In genomic region chr8:83397726-83398125, GRCm38 (mm10) we compare ENCODE assay signal across 24 mouse cellular contexts. TPM values are rescaled to one million over a fixed set of nuclear protein-coding genes. Genes with fewer than 3 reads are reported as not detected.
"Had no signal": no experiment of that assay in that cellular context is flagged by ENCODE, and none has a peak within 500 bp of the region (broad histone marks: within the 10 kb centered on the region; RNA-seq: fewer than 3 reads in every experiment).

No protein-coding gene starts in this region.

- H3K9ac ChIP-seq: lung, embryonic 14.5 days; midbrain, embryonic 12.5 days; neural tube, embryonic 13.5 days; neural tube, embryonic 15.5 days had no signal

- H3K4me1 ChIP-seq: midbrain, embryonic 10.5 days; midbrain, embryonic 12.5 days; neural tube, embryonic 13.5 days; neural tube, embryonic 15.5 days had no signal

- DNase-seq: lung, adult 18-20 months; lung, embryonic 14.5 days; lung, postnatal 10 days; lung, postnatal 4 days; midbrain, embryonic 14.5 days; retina, postnatal 1 day; right cerebral cortex, adult 18-20 months; right cerebral cortex, postnatal 25 days; right cerebral cortex, postnatal 4 days; thymus, adult 2 months; thymus, postnatal 25 days; thymus, postnatal 4 days had no signal

- H3K4me2 ChIP-seq: lung, embryonic 14.5 days; midbrain, embryonic 12.5 days; neural tube, embryonic 13.5 days; neural tube, embryonic 15.5 days had no signal

- ATAC-seq: midbrain, embryonic 16.5 days had no signal

- H3K36me3 ChIP-seq: midbrain, embryonic 10.5 days; midbrain, embryonic 12.5 days; neural tube, embryonic 13.5 days had no signal

- H3K27me3 ChIP-seq: midbrain, embryonic 12.5 days; neural tube, embryonic 13.5 days; neural tube, embryonic 15.5 days had no signal

- H3K4me3 ChIP-seq: midbrain, embryonic 10.5 days; midbrain, embryonic 12.5 days; myocyte; neural tube, embryonic 13.5 days; neural tube, embryonic 15.5 days had no signal

- H3K27ac ChIP-seq: midbrain, embryonic 10.5 days; midbrain, embryonic 12.5 days; neural tube, embryonic 13.5 days; neural tube, embryonic 15.5 days had no signal

- H3K9me3 ChIP-seq: midbrain, embryonic 10.5 days; midbrain, embryonic 12.5 days; neural tube, embryonic 13.5 days; neural tube, embryonic 15.5 days had no signal

RNA-seq across cellular contexts. Expression of gene Clgn, which starts 8.1 kb away (rescaled TPM):
- polyA plus RNA-seq: myocyte had no signal

RNA-seq across cellular contexts. Expression of gene Mgat4d, which starts 49.5 kb away (rescaled TPM):
- polyA plus RNA-seq: liver, embryonic 16.5 days; lung, embryonic 14.5 days; lung, embryonic 16.5 days; midbrain, embryonic 10.5 days; midbrain, embryonic 12.5 days; midbrain, embryonic 14.5 days; midbrain, embryonic 16.5 days; myocyte; neural tube, embryonic 11.5 days; neural tube, embryonic 13.5 days; neural tube, embryonic 15.5 days; spleen, adult 2 months; stomach, embryonic 16.5 days; thymus, adult 2 months; urinary bladder, adult 2 months had no signal
